Mouse (Mus musculus) bone marrow, adult 2 months (tissue): ENCODE measurements around the gene Pdik1l. TPM values are rescaled to one million over a fixed set of nuclear protein-coding genes. Genes with fewer than 3 reads are reported as not detected.
A peak's percentile ranks its signal among the peaks of the same experiment; 100 is the strongest.

Source experiments
- H3K27ac ChIP-seq: fragments of 200-500 bp; 2 replicates; pipeline ENCODE4 v1.5.1; 2012; ENCODE audit warnings: low read depth, mild to moderate bottlenecking, control low read depth, inconsistent platforms, low read length; ENCODE audit not compliant: control insufficient read depth, poor library complexity, insufficient read depth
- H3K4me1 ChIP-seq: fragments of 200-500 bp; 2 replicates; pipeline ENCODE4 v1.6.1; 2011; ENCODE audit warnings: low read length; ENCODE audit not compliant: control insufficient read depth, insufficient read depth
- H3K4me3 ChIP-seq: fragments of 200-500 bp; replicated peaks from 2 replicates; pipeline ENCODE3; 2011; ENCODE audit warnings: mild to moderate bottlenecking, low read depth, low read length, control low read depth; ENCODE audit not compliant: control insufficient read depth
- CTCF ChIP-seq: fragments of 200-500 bp; IDR thresholded peaks from 2 replicates; pipeline ENCODE4 v1.5.1; 2011; ENCODE audit warnings: low read length, control low read depth; ENCODE audit not compliant: control insufficient read depth, insufficient read depth
- POLR2A ChIP-seq: fragments of 200-500 bp; IDR thresholded peaks from 2 replicates; pipeline ENCODE4 v1.6.1; 2011; ENCODE audit warnings: low read depth, mild to moderate bottlenecking, control low read depth, low read length, borderline replicate concordance; ENCODE audit not compliant: control insufficient read depth
- WGBS: fragments of 180-500 bp; shearing (Covaris S2); methylation state at CpG from one replicate; pipeline ENCODE4 v1.1.7; 2018; 5-methylcytosine and 5-hydroxymethylcytosine counted together
- polyA plus RNA-seq: library from polyadenylated mRNA; stranded (reverse); fragments of >200 nt; gene quantifications from 2 replicates; pipeline ENCODE4 v1.2.4, GENCODE M21; 2011; ENCODE audit warnings: low replicate concordance; ENCODE audit not compliant: missing spikeins, insufficient read depth, insufficient read length

Pdik1l gene
- polyA plus RNA-seq, 1 experiment, result 5.2 TPM

- Histone ChIP-seq H3K4me3 (no peak overlapping the region), H3K4me1 (no peaks in the 10 kb centered on the region), H3K27ac (no peak overlapping the region)
- WGBS, result 28% methylated on average over 22 of the region's 22 CpGs
- TF ChIP-seq CTCF (no peak), POLR2A (no peak)
Observed at GRCm38 (mm10) chr4:134252131-134252910, 35.4 kb downstream of the Pdik1l start.

- 14% methylated on average over 89 of the region's 91 CpGs for WGBS
- no peaks in the 10 kb centered on the region for H3K4me1 ChIP-seq
- no peak overlapping the region for H3K27ac ChIP-seq
- TF ChIP-seq POLR2A, result no peak
- TF ChIP-seq CTCF, result no peak
- H3K4me3 ChIP-seq, result no peak overlapping the region
Observed at GRCm38 (mm10) chr4:134251241-134252130, 36.2 kb downstream of the Pdik1l start.

- Histone ChIP-seq H3K27ac (no peak overlapping the region), H3K4me3 (no peak overlapping the region), H3K4me1 (no peaks in the 10 kb centered on the region)
- 33% methylated on average over 10 of the region's 10 CpGs for WGBS
- no peak for TF ChIP-seq CTCF
- no peak for TF ChIP-seq POLR2A
Observed at GRCm38 (mm10) chr4:134250930-134251240, 36.8 kb downstream of the Pdik1l start.

- Histone ChIP-seq H3K27ac (no peak overlapping the region), H3K4me3 (no peak overlapping the region), H3K4me1 (no peaks in the 10 kb centered on the region)
- WGBS, result 67% methylated on average over 27 of the region's 27 CpGs
- TF ChIP-seq CTCF (no peak), POLR2A (no peak)
Observed at GRCm38 (mm10) chr4:134250116-134250929, 37.4 kb downstream of the Pdik1l start.

- 7% methylated on average over 30 of the region's 30 CpGs for WGBS
- Histone ChIP-seq H3K4me1 (peaks cover 2% of the 10 kb centered on the region; the same call in 1 of the 2 replicates), H3K4me3 (no peak overlapping the region), H3K27ac (peak overlapping the region; percentile 3; the same call in 1 of the 2 replicates)
- TF ChIP-seq POLR2A, result no peak
- TF ChIP-seq CTCF, result peak; percentile 71
Observed at GRCm38 (mm10) chr4:134249651-134250050, 38.0 kb downstream of the Pdik1l start.

- Histone ChIP-seq H3K4me1 (peaks cover 3% of the 10 kb centered on the region; the same call in 1 of the 2 replicates), H3K4me3 (no peak within 1 kb of the TSS), H3K27ac (no peak within 1 kb of the TSS)
- TF ChIP-seq CTCF (no peak), POLR2A (no peak)
- WGBS, result 82% methylated on average over 7 of the region's 7 CpGs
Observed at GRCm38 (mm10) chr4:134246719-134247258, 40.9 kb downstream of the Pdik1l start, which contains the start of gene Gm30191. Gene Gm30191 (plus strand): TSS chr4:134246935.

GRCm38 (mm10) chr4:134246256-134246655, 41.4 kb downstream of the Pdik1l start:
- H3K4me3 ChIP-seq, result no peak overlapping the region
- no peak for TF ChIP-seq POLR2A
- TF ChIP-seq CTCF, result no peak
- H3K4me1 ChIP-seq, result peaks cover 3% of the 10 kb centered on the region; the same call in 1 of the 2 replicates
- H3K27ac ChIP-seq, result no peak overlapping the region
- WGBS, result 61% methylated on average over 4 of the region's 4 CpGs
